Mouse (Mus musculus) left cerebral cortex, adult 9 months (tissue): ENCODE measurements at regions not wholly inside any gene's neighbourhood (a gene's known extent, or its start where the extent isn't known, plus 50 kb on each side); places are given as distances from the start of the nearest gene placed in this dataset.
A peak's percentile ranks its signal among the peaks of the same experiment; 100 is the strongest.

Source experiments
- DNase-seq, 2 experiments: peaks; one replicate each; pipeline ENCODE4 v3.0.0; 2022; ENCODE audit warnings: low spot score in 2 of 2

- DNase-seq: no peak
Observed at GRCm38 (mm10) chr17:45292883-45293282, 140.7 kb downstream of the Cdc5l start.

GRCm38 (mm10) chr17:45291052-45291451 is 142.5 kb downstream of the Cdc5l start:
- DNase-seq: no peak

- no peak for DNase-seq
Observed at GRCm38 (mm10) chr17:45285621-45286189, 147.8 kb downstream of the Cdc5l start.

GRCm38 (mm10) chr17:45281554-45281953 is 152.0 kb downstream of the Cdc5l start:
- no peak for DNase-seq

- no peak for DNase-seq
Observed at GRCm38 (mm10) chr17:45279811-45280205, 153.7 kb downstream of the Cdc5l start.

- DNase-seq: no peak
Observed at GRCm38 (mm10) chr17:45279075-45279810, 154.3 kb downstream of the Cdc5l start.

GRCm38 (mm10) chr17:45277516-45277915 is 156.0 kb downstream of the Cdc5l start:
- DNase-seq: no peak

- DNase-seq: no peak
Observed at GRCm38 (mm10) chr17:45276686-45277405, 156.7 kb downstream of the Cdc5l start.

- DNase-seq: no peak
Observed at GRCm38 (mm10) chr17:45274894-45275293, 158.6 kb downstream of the Cdc5l start.

GRCm38 (mm10) chr17:45266776-45267175 is 166.8 kb downstream of the Cdc5l start:
- no peak for DNase-seq

- DNase-seq: no peak
Observed at GRCm38 (mm10) chr17:45265587-45265986, 167.9 kb downstream of the Cdc5l start.

GRCm38 (mm10) chr17:45264434-45264833 is 169.1 kb downstream of the Cdc5l start:
- no peak for DNase-seq

- DNase-seq: no peak
Observed at GRCm38 (mm10) chr17:45260421-45260820, 173.1 kb downstream of the Cdc5l start.

- DNase-seq: no peak
Observed at GRCm38 (mm10) chr17:45258007-45258406, 175.5 kb downstream of the Cdc5l start.

GRCm38 (mm10) chr17:45252593-45253230 is 180.8 kb downstream of the Cdc5l start:
- DNase-seq: no peak

- peak in 1 of 2 experiments; percentile 76 for DNase-seq
Observed at GRCm38 (mm10) chr17:45251034-45251730, 182.4 kb downstream of the Cdc5l start.

- DNase-seq: no peak
Observed at GRCm38 (mm10) chr17:45250450-45250849, 183.1 kb downstream of the Cdc5l start.

- DNase-seq: no peak
Observed at GRCm38 (mm10) chr17:45247142-45248137, 186.1 kb downstream of the Cdc5l start.

- no peak for DNase-seq
Observed at GRCm38 (mm10) chr17:45244870-45245269, 188.7 kb downstream of the Cdc5l start.

- DNase-seq: no peak
Observed at GRCm38 (mm10) chr17:45243103-45243502, 190.4 kb downstream of the Cdc5l start.
